Mouse (Mus musculus) granulocyte monocyte progenitor cell, adult 5-6 weeks (primary cell): ENCODE results near the gene Dnm2. TPM values are rescaled to one million over a fixed set of nuclear protein-coding genes. Genes with fewer than 3 reads are reported as not detected.
A peak's percentile ranks its signal among the peaks of the same experiment; 100 is the strongest.
"Not testable (repeated sequence)": the region's sequence is repeated elsewhere in the genome, so short reads cannot be mapped to it uniquely, and the experiment has no call there.

Experiments used
- ATAC-seq: replicated peaks from 2 replicates; pipeline ENCODE4 v1.8.0; 2016; ENCODE audit warnings: mild to moderate bottlenecking, moderate TSS enrichment, inconsistent platforms; ENCODE audit not compliant: poor library complexity, severe bottlenecking
- total RNA-seq, 2 experiments: library from RNA; stranded (forward) in 1 of 2; stranded (reverse) in 1 of 2; fragments of 200-712, 200-1000 nt in 1 of 2; fragments of >200 nt in 1 of 2; fragmentation: Nextera tagmentation in 1 of 2; gene quantifications; 2 replicates each; pipeline ENCODE4 v1.2.3; 2014 to 2017

Gene Dnm2
- total RNA-seq, 2 experiments from 2014 or later = 76.9 to 113 TPM

DNA sequence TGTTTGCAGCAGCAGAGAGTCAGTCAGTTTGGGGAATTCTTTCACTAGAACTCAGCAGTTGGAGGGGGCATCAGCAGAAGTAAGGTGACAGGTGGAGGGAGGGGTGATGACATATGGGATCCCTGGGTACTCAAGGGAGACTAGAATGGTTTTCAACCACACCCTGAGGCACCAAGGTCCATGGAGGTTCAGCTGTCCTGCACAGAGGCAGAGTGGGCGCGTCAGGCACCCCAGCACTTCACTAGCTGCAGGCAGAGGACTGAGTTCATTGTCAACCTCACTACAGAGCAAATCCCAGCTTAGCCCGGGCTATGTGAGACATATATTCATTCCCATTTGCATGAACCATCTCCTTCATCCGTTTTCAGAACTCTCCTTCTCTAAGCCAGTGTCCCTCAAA, 112.3 kb downstream of the Dnm2 start:
- ATAC-seq = no peak; the same call in 1 of the 2 replicates

DNA sequence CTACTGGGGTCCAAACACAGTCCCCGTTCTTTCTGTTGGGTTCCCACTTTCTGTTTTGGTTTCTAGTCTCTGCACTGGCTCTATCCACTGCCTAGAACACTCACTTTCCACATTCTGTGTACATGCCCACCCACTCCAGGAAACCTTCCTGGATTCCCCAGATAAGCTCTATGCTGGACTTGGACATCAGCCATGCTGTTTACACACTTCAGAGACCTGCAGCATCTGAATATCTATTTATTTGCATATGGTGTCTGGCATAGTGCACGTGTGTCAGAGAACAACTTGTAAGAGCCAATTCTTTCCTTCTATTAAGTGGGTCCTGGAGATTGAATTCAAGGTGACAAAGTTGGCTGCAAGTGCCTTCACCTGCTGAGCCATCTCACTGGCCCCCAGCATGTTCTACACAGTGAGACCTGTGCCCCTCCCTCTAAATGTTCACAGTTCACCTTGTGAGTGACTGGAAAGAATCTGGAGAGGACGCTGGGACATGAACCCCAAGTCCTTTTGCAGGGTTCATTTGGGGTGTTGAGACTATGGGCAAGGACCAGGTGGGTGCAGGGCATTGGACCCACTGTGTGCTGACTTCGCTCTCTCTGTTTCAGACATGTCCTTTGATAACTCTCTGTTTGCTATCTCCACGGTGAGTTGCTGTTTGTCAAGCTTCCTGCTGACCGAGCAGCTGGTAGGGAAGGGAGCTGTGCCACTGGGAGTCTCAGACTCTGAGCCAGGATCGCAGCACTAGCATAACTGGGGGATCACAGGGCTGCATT, 115.5 kb downstream of the Dnm2 start:
- peak; percentile 45; the same call in 1 of the 2 replicates for ATAC-seq

DNA sequence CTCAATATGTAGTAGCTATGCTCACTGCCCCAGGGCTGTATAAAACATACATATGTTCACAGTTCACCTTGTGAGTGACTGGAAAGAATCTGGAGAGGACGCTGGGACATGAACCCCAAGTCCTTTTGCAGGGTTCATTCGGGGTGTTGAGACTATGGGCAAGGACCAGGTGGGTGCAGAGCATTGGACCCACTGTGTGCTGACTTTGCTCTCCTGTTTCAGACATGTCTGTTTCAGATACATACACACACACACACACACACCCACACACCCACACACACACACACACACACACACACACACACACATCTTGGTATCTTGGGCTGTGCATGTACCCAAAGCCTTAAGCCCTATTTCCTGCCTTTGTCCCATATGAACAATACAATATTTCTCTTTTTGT, 117.3 kb downstream of the Dnm2 start:
- not testable (repeated sequence) for ATAC-seq

DNA sequence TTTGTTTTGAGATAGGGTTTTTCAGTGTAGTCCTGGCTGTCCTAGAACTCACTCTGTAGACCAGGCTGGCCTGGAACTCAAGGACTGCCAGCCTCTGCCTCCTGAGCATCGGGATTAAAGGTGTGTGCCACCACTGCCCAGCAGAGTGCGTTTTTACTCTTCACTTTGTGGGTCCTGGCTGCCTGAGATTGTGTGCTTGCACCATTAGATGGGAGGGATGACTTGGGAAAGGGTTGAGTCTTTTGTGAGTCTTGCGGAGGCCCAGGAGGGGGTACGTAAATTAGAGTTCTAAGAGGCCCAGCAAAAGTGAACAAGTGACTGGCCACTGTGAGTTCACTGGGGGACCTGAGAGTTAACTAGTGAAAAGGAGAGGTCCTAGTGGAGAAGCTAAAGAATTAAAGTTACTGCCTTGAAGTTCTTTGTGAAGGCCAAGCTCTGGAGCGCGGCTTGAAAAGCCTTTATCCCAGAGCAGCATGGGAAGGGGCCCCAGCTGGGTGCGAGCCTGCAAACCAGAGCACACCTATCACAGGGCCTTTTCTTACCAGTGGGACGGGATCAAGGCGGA, 120.7 kb downstream of the Dnm2 start:
- peak; percentile 25; the same call in 1 of the 2 replicates for ATAC-seq

DNA sequence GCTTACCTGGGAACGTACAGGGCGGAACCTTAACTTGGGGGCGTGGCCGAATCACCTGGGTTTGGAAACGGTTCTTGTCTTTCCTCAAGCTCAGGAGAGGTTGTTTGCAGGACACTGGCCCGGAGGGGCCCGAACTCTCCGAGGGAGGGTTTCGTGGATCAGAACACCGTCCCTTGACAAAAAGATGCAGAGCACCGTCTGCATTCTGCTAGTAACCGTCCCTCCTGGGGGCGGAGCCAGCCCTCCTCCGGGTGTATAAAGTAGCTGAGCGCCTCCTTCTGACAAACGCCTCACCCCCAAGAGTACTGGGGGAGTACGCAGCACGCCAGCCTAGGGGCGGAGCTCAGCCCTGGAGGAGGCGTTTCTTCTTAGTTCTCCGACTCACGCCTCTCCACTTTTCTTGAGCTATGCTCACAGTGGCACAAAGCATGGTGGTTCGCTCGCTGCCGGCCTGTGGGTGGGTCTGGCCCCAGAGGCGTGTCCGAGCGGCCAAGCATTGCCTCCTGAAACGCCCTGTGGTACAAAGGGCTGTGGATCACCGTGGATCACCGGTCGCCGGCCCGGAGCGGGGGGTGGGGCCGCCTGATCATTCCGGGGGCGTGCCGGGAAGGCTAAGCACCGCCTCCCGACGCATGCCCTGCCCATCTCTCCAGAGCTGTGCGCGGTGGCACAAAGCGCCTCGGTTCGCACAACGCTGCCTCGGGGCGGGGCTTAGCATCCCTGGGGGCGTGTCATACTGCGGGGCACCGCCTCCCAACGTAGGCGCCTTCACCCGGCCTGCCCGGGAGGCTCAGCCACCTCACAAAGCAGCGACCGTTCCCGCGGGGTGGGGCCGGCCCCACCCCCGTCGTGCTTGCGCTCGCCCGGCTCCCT, 121.4 kb downstream of the Dnm2 start:
- peak; percentile 85 for ATAC-seq

- no peak for ATAC-seq
Measured at GRCm38 (mm10) chr9:21546789-21547074, 122.0 kb downstream of the Dnm2 start, which contains the start of gene Carm1. Carm1 (plus strand) TSS chr9:21546894.

DNA sequence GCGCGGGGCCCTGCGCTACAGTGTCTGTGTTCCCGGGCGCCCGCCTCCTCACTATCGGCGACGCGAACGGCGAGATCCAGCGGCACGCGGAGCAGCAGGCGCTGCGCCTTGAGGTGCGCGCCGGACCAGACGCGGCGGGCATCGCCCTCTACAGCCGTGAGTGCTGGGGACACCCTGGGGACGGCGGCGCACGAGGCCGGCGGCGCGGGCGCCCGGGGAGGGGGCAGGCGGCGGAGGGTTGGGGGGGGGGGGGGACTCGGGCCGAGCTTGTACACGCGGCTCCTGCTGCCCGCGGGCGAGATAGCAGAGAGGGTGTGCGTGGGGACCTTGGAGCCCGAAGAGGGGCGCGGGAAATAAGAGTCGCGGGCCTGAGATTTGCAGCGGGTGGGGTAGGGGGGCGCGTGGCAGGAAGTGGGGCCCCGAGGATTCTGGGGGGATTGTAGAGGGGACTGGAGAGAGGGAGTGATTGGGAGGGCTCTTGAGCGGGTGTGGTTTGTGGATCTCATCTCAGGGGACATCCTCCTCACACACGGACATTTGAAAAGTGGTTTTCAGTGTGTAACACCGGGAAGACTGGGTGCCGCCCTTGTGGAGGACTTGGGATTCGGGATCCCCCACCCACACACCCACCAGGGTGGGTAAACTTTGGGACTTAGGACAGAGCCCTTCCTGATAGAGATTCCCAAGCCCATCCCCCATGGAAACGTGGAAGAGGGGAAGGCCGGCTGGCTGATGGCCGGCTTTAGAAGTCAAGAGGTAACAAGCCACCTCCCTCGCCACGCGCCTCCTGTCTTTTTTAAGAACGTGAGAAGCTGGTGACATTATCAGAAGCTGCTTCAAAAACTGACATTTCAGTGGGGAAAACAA, 122.6 kb downstream of the Dnm2 start:
- no peak for ATAC-seq

DNA sequence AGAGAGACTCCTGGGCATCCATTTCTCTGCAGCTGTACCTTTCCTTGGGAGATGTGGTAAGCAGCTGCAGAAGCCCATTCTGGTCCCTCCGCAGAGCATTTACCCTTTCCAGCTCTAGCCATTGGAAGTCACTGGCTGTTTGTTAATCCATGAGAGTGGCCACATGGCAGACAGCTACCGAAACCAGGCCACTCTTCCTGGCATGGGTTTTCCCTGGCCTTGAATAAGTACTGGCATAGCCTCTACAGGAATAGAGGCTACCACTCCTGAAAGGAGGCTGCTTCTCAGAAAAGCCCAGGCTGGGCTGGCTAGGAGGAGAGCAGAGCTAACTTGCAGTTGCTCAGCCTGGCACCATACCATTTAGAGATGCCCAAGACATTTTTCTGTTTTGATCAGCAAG, 126.3 kb downstream of the Dnm2 start:
- no peak for ATAC-seq

- ATAC-seq = no peak
Measured at GRCm38 (mm10) chr9:21553607-21554273, 129.0 kb downstream of the Dnm2 start.

DNA sequence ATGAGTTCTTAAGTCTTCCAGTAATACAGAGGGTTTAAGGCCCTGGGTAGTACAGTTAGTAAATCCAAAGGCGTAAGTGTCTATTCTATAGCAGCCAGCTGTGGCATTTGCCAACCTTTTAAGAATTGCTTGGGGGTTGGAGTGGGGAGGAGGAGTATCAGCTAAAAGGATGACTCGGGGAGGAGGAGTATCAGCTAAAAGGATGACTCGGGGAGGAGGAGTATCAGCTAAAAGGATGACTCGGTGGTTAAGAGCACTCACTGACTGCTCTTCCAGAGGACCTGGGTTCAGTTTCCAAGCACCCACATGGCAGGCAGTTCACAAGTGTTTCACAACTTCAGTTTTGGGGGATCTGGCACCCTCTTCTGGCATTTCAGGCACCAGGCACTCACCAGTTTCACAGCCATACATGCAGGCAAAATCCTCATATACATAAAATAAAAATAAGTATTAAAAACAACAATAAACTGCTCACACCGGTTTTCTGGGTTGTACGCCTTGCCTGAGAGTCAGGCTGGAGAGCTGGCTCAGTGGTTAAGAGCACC, 130.6 kb downstream of the Dnm2 start:
- 0 out of 2 replicates have a peak, but pooled peaks have one; percentile 22 for ATAC-seq

DNA sequence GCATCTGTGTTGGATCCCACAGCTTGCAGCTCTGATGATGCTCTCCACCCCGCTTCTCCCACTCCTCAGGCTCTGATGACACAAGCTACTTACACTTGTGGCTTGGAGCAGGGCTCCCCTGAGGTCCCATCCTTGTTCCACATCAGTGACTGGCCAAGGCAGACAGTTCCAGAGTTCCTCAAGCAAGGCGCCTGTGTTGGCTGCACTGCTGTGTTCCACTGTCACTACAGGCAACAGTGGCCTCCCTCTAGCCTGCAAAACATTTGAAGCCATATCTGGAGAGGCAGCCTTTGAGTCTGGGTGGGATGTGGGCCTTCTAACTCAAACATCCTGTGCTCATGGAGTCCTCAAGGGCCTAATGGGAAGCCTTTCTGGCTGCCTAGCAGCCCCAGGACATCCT, 132.3 kb downstream of the Dnm2 start:
- no peak for ATAC-seq

Other genes with a start within 250 kb of the Dnm2 start
- gene Keap1, start 185.5 kb upstream of the Dnm2 start, total RNA-seq (2014; fragmentation: Nextera tagmentation) = 28.8 TPM in 2 replicates
- 31.9 and 33.5 TPM in 2 replicates for gene Keap1, start 185.5 kb upstream of the Dnm2 start, total RNA-seq (2017)
- not detected in 2 replicates for gene S1pr5, start 176.5 kb upstream of the Dnm2 start, total RNA-seq (2014; fragmentation: Nextera tagmentation)
- 0.21 and 0.56 TPM in 2 replicates for gene S1pr5, start 176.5 kb upstream of the Dnm2 start, total RNA-seq (2017)
- 6.4 and 8.9 TPM in 2 replicates for gene Atg4d, start 159.6 kb upstream of the Dnm2 start, total RNA-seq (2014; fragmentation: Nextera tagmentation)
- 5.5 and 5.9 TPM in 2 replicates for gene Atg4d, start 159.6 kb upstream of the Dnm2 start, total RNA-seq (2017)
- gene Kri1, start 136.9 kb upstream of the Dnm2 start, total RNA-seq (2014; fragmentation: Nextera tagmentation) = 50.9 and 56.3 TPM in 2 replicates
- gene Kri1, start 136.9 kb upstream of the Dnm2 start, total RNA-seq (2017) = 59.5 and 86.0 TPM in 2 replicates
- 11.0 and 12.9 TPM in 2 replicates for gene Cdkn2d, start 133.5 kb upstream of the Dnm2 start, total RNA-seq (2014; fragmentation: Nextera tagmentation)
- 15.4 and 16.7 TPM in 2 replicates for gene Cdkn2d, start 133.5 kb upstream of the Dnm2 start, total RNA-seq (2017)
- 2.5 and 5.4 TPM in 2 replicates for gene Ap1m2, start 112.6 kb upstream of the Dnm2 start, total RNA-seq (2014; fragmentation: Nextera tagmentation)
- gene Ap1m2, start 112.6 kb upstream of the Dnm2 start, total RNA-seq (2017) = 0.10 and 0.43 TPM in 2 replicates
- gene Slc44a2, start 104.2 kb upstream of the Dnm2 start, total RNA-seq (2014; fragmentation: Nextera tagmentation) = 117 and 134 TPM in 2 replicates
- gene Slc44a2, start 104.2 kb upstream of the Dnm2 start, total RNA-seq (2017) = 83.5 and 89.1 TPM in 2 replicates
- gene Ilf3, start 57.0 kb upstream of the Dnm2 start, total RNA-seq (2014; fragmentation: Nextera tagmentation) = 82.0 and 84.2 TPM in 2 replicates
- gene Ilf3, start 57.0 kb upstream of the Dnm2 start, total RNA-seq (2017) = 73.4 and 104 TPM in 2 replicates
- gene Qtrt1, start 13.1 kb upstream of the Dnm2 start, total RNA-seq (2014; fragmentation: Nextera tagmentation) = 40.4 and 45.7 TPM in 2 replicates
- 21.2 and 34.9 TPM in 2 replicates for gene Qtrt1, start 13.1 kb upstream of the Dnm2 start, total RNA-seq (2017)
- gene Tmed1, start 85.3 kb downstream of the Dnm2 start, total RNA-seq (2014; fragmentation: Nextera tagmentation) = 8.4 and 13.9 TPM in 2 replicates
- 17.4 and 23.6 TPM in 2 replicates for gene Tmed1, start 85.3 kb downstream of the Dnm2 start, total RNA-seq (2017)
- gene AB124611, start 101.3 kb downstream of the Dnm2 start, total RNA-seq (2014; fragmentation: Nextera tagmentation) = 17.1 and 27.3 TPM in 2 replicates
- 20.5 and 24.1 TPM in 2 replicates for gene AB124611, start 101.3 kb downstream of the Dnm2 start, total RNA-seq (2017)
- 65.9 and 81.6 TPM in 2 replicates for gene Carm1, start 122.0 kb downstream of the Dnm2 start, total RNA-seq (2014; fragmentation: Nextera tagmentation)
- gene Carm1, start 122.0 kb downstream of the Dnm2 start, total RNA-seq (2017) = 17.0 and 27.3 TPM in 2 replicates
- 37.5 and 39.9 TPM in 2 replicates for gene Timm29, start 167.8 kb downstream of the Dnm2 start, total RNA-seq (2014; fragmentation: Nextera tagmentation)
- 51.6 and 59.1 TPM in 2 replicates for gene Timm29, start 167.8 kb downstream of the Dnm2 start, total RNA-seq (2017)
- 16.2 and 19.9 TPM in 2 replicates for gene Yipf2, start 167.9 kb downstream of the Dnm2 start, total RNA-seq (2014; fragmentation: Nextera tagmentation)
- gene Yipf2, start 167.9 kb downstream of the Dnm2 start, total RNA-seq (2017) = 12.2 and 18.2 TPM in 2 replicates
- gene Smarca4, start 191.3 kb downstream of the Dnm2 start, total RNA-seq (2014; fragmentation: Nextera tagmentation) = 60.6 and 67.8 TPM in 2 replicates
- 58.6 and 60.7 TPM in 2 replicates for gene Smarca4, start 191.3 kb downstream of the Dnm2 start, total RNA-seq (2017)